Mouse (Mus musculus): ENCODE data around the gene Col26a1. TPM values are rescaled to one million over a fixed set of nuclear protein-coding genes. Genes with fewer than 3 reads are reported as not detected.

The Col26a1 gene
- polyA plus RNA-seq, 1 experiment = 0.98 TPM

- Histone ChIP-seq H3K4me3 (ENCODE audit: extremely low read depth, insufficient read depth, insufficient read length) (no peak overlapping the region), H3K27ac (ENCODE audit: insufficient read depth, low read length) (no peak overlapping the region), H3K27me3 (ENCODE audit: control insufficient read depth, insufficient read depth, low read length) (no peaks in the 10 kb centered on the region), H3K36me3 (ENCODE audit: control insufficient read depth, insufficient read depth, low read length) (no peaks in the 10 kb centered on the region), H3K4me1 (ENCODE audit: control insufficient read depth, insufficient read depth, insufficient read length) (no peaks in the 10 kb centered on the region)
- no peak for TF ChIP-seq POLR2A (IDR thresholded peaks at IDR 0.05; ENCODE audit: low read depth, low read length)
- no peak for TF ChIP-seq CTCF (IDR thresholded peaks at IDR 0.05; ENCODE audit: extremely low read depth, insufficient read depth, insufficient read length, insufficient replicate concordance)
- DNase-seq (ENCODE audit: low read depth in 1 of 2, low spot score in 2 of 2) = no peak
- 71% methylated on average over 5 of the region's 5 CpGs for WGBS
Measured at GRCm38 (mm10) chr5:136696516-136696915, 186.5 kb downstream of the Col26a1 start.

GRCm38 (mm10) chr5:136694976-136695375 is 188.0 kb downstream of the Col26a1 start:
- H3K36me3 ChIP-seq (ENCODE audit: control insufficient read depth, insufficient read depth, low read length) = no peaks in the 10 kb centered on the region
- H3K4me3 ChIP-seq (ENCODE audit: extremely low read depth, insufficient read depth, insufficient read length) = no peak overlapping the region
- TF ChIP-seq CTCF (IDR thresholded peaks at IDR 0.05; ENCODE audit: extremely low read depth, insufficient read depth, insufficient read length, insufficient replicate concordance) = no peak
- no peak for TF ChIP-seq POLR2A (IDR thresholded peaks at IDR 0.05; ENCODE audit: low read depth, low read length)
- H3K27me3 ChIP-seq (ENCODE audit: control insufficient read depth, insufficient read depth, low read length) = no peaks in the 10 kb centered on the region
- no peak for DNase-seq (ENCODE audit: low read depth in 1 of 2, low spot score in 2 of 2)
- H3K4me1 ChIP-seq (ENCODE audit: control insufficient read depth, insufficient read depth, insufficient read length) = no peaks in the 10 kb centered on the region; the same call in 1 of the 2 replicates
- 48% methylated on average over 6 of the region's 6 CpGs for WGBS
- no peak overlapping the region for H3K27ac ChIP-seq (ENCODE audit: insufficient read depth, low read length)

- no peaks in the 10 kb centered on the region; the same call in 1 of the 2 replicates for H3K4me1 ChIP-seq (ENCODE audit: control insufficient read depth, insufficient read depth, insufficient read length)
- 17% methylated on average over 7 of the region's 7 CpGs for WGBS
- no peaks in the 10 kb centered on the region for H3K27me3 ChIP-seq (ENCODE audit: control insufficient read depth, insufficient read depth, low read length)
- no peak overlapping the region for H3K27ac ChIP-seq (ENCODE audit: insufficient read depth, low read length)
- H3K4me3 ChIP-seq (ENCODE audit: extremely low read depth, insufficient read depth, insufficient read length) = no peak overlapping the region
- DNase-seq (ENCODE audit: low read depth in 1 of 2, low spot score in 2 of 2) = no peak
- H3K36me3 ChIP-seq (ENCODE audit: control insufficient read depth, insufficient read depth, low read length) = no peaks in the 10 kb centered on the region
- no peak for TF ChIP-seq CTCF (IDR thresholded peaks at IDR 0.05; ENCODE audit: extremely low read depth, insufficient read depth, insufficient read length, insufficient replicate concordance)
- no peak for TF ChIP-seq POLR2A (IDR thresholded peaks at IDR 0.05; ENCODE audit: low read depth, low read length)
Measured at GRCm38 (mm10) chr5:136693418-136693817, 189.6 kb downstream of the Col26a1 start.

- Histone ChIP-seq H3K4me1 (ENCODE audit: control insufficient read depth, insufficient read depth, insufficient read length) (no peaks in the 10 kb centered on the region; the same call in 1 of the 2 replicates), H3K27ac (ENCODE audit: insufficient read depth, low read length) (no peak within 1 kb of the TSS), H3K36me3 (ENCODE audit: control insufficient read depth, insufficient read depth, low read length) (no peaks in the 10 kb centered on the region), H3K4me3 (ENCODE audit: extremely low read depth, insufficient read depth, insufficient read length) (no peak within 1 kb of the TSS), H3K27me3 (ENCODE audit: control insufficient read depth, insufficient read depth, low read length) (no peaks in the 10 kb centered on the region)
- WGBS = 39% methylated on average over 4 of the region's 4 CpGs
- TF ChIP-seq POLR2A (IDR thresholded peaks at IDR 0.05; ENCODE audit: low read depth, low read length) (no peak), CTCF (IDR thresholded peaks at IDR 0.05; ENCODE audit: extremely low read depth, insufficient read depth, insufficient read length, insufficient replicate concordance) (no peak)
- no peak for DNase-seq (ENCODE audit: low read depth in 1 of 2, low spot score in 2 of 2)
Measured at GRCm38 (mm10) chr5:136692784-136693183, 190.2 kb downstream of the Col26a1 start, which contains the start of gene Myl10. TSS of gene Myl10 (plus strand) at chr5:136693146.

Other genes with a start within 250 kb of the Col26a1 start
- gene Myl10, start 190.1 kb downstream of the Col26a1 start, polyA plus RNA-seq (2012; rRNA removed) = not detected in 2 replicates
- 6.3 and 8.3 TPM in 2 replicates for gene Ift22, start 24.9 kb upstream of the Col26a1 start, polyA plus RNA-seq (2012; rRNA removed)
- 130 and 172 TPM in 2 replicates for gene Fis1, start 70.1 kb upstream of the Col26a1 start, polyA plus RNA-seq (2012; rRNA removed)
- gene Cldn15, start 83.4 kb upstream of the Col26a1 start, polyA plus RNA-seq (2012; rRNA removed) = 2.6 and 3.4 TPM in 2 replicates
- 37.2 and 41.6 TPM in 2 replicates for gene Plod3, start 103.8 kb upstream of the Col26a1 start, polyA plus RNA-seq (2012; rRNA removed)
- gene Znhit1, start 104.8 kb upstream of the Col26a1 start, polyA plus RNA-seq (2012; rRNA removed) = 32.4 and 41.5 TPM in 2 replicates
- not detected in 2 replicates for gene Vgf, start 143.2 kb upstream of the Col26a1 start, polyA plus RNA-seq (2012; rRNA removed)
- 15.0 and 16.2 TPM in 2 replicates for gene Ap1s1, start 162.9 kb upstream of the Col26a1 start, polyA plus RNA-seq (2012; rRNA removed)
- 1.6 and 2.1 TPM in 2 replicates for gene Serpine1, start 189.1 kb upstream of the Col26a1 start, polyA plus RNA-seq (2012; rRNA removed)
- gene Trim56, start 233.0 kb upstream of the Col26a1 start, polyA plus RNA-seq (2012; rRNA removed) = 26.6 and 28.6 TPM in 2 replicates